Mouse (Mus musculus) liver (tissue): ENCODE measurements around the gene Stx11.

ENCODE experiments used
- DNase-seq: peaks from one replicate; pipeline ENCODE4 v3.0.0-alpha.2; 2020; ENCODE audit warnings: mixed read lengths

The Stx11 gene

GRCm38 (mm10) chr10:12964151-12965075 lies at the start of gene Stx11:
Gene Stx11 (minus strand): TSS chr10:12964298.
- DNase-seq: peak; percentile 89

- peak; percentile 26 for DNase-seq
These were observed 44.6 kb upstream of the Stx11 start for GRCm38 (mm10) chr10:13008737-13009121.

GRCm38 (mm10) chr10:13007876-13008736 lies 44.0 kb upstream of the Stx11 start:
- DNase-seq: peak; percentile 93

GRCm38 (mm10) chr10:13005043-13005442 lies 40.9 kb upstream of the Stx11 start, which contains the start of gene Sf3b5:
Gene Sf3b5 (plus strand): TSS chr10:13005343.
- no peak for DNase-seq

- peak; percentile 87 for DNase-seq
These were observed 32.8 kb upstream of the Stx11 start for GRCm38 (mm10) chr10:12996736-12997477.

- no peak for DNase-seq
These were observed 29.4 kb upstream of the Stx11 start for GRCm38 (mm10) chr10:12993411-12994039.

GRCm38 (mm10) chr10:12991953-12992352 lies 27.9 kb upstream of the Stx11 start:
- DNase-seq: no peak

GRCm38 (mm10) chr10:12986943-12987342 lies 22.8 kb upstream of the Stx11 start:
- DNase-seq: peak; percentile 9

GRCm38 (mm10) chr10:12986485-12986884 lies 22.4 kb upstream of the Stx11 start:
- DNase-seq: no peak

- DNase-seq: no peak
These were observed 20.9 kb upstream of the Stx11 start for GRCm38 (mm10) chr10:12985028-12985427.

GRCm38 (mm10) chr10:12983516-12983915 lies 19.4 kb upstream of the Stx11 start:
- no peak for DNase-seq

- DNase-seq: no peak
These were observed 17.0 kb upstream of the Stx11 start for GRCm38 (mm10) chr10:12981071-12981470.

- no peak for DNase-seq
These were observed 13.7 kb upstream of the Stx11 start for GRCm38 (mm10) chr10:12977787-12978212.

- no peak for DNase-seq
These were observed 12.5 kb upstream of the Stx11 start for GRCm38 (mm10) chr10:12976552-12976951.

- DNase-seq: no peak
These were observed 11.9 kb upstream of the Stx11 start for GRCm38 (mm10) chr10:12975957-12976356.

GRCm38 (mm10) chr10:12975461-12975860 lies 11.4 kb upstream of the Stx11 start:
- no peak for DNase-seq

- DNase-seq: no peak
These were observed 10.5 kb upstream of the Stx11 start for GRCm38 (mm10) chr10:12974572-12974971.

- no peak for DNase-seq
These were observed 1.6 kb upstream of the Stx11 start for GRCm38 (mm10) chr10:12965669-12966180.

GRCm38 (mm10) chr10:12963362-12964147 lies 543 bp downstream of the Stx11 start:
- peak; percentile 16 for DNase-seq

- DNase-seq: peak; percentile 57
These were observed 1.9 kb downstream of the Stx11 start for GRCm38 (mm10) chr10:12962238-12962637.

GRCm38 (mm10) chr10:12961546-12961945 lies 2.6 kb downstream of the Stx11 start:
- peak; percentile 32 for DNase-seq
